Mouse (Mus musculus): Measurements from ENCODE around the gene Wbp4. TPM values are rescaled to one million over a fixed set of nuclear protein-coding genes. Genes with fewer than 3 reads are reported as not detected.

Gene Wbp4
- polyA plus RNA-seq, 1 experiment, result 5.3 TPM

- DNase-seq (ENCODE audit: low read depth), result no peak
These were observed 26.5 kb upstream of the Wbp4 start for GRCm38 (mm10) chr14:79507846-79508245.

- DNase-seq (ENCODE audit: low read depth), result no peak
These were observed 24.9 kb upstream of the Wbp4 start for GRCm38 (mm10) chr14:79506207-79506606.

- no peak for DNase-seq (ENCODE audit: low read depth)
These were observed 23.1 kb upstream of the Wbp4 start for GRCm38 (mm10) chr14:79504246-79505006.

GRCm38 (mm10) chr14:79503371-79504075 is 22.2 kb upstream of the Wbp4 start:
- no peak for DNase-seq (ENCODE audit: low read depth)

- DNase-seq (ENCODE audit: low read depth), result no peak
These were observed 19.4 kb upstream of the Wbp4 start for GRCm38 (mm10) chr14:79500756-79501155.

GRCm38 (mm10) chr14:79499326-79499725 is 18.0 kb upstream of the Wbp4 start:
- DNase-seq (ENCODE audit: low read depth), result no peak

GRCm38 (mm10) chr14:79494349-79494748 is 13.0 kb upstream of the Wbp4 start:
- no peak for DNase-seq (ENCODE audit: low read depth)

GRCm38 (mm10) chr14:79490246-79490645 is 8.9 kb upstream of the Wbp4 start:
- no peak for DNase-seq (ENCODE audit: low read depth)

- no peak for DNase-seq (ENCODE audit: low read depth)
These were observed 7.8 kb upstream of the Wbp4 start for GRCm38 (mm10) chr14:79489150-79489549.

GRCm38 (mm10) chr14:79488531-79488930 is 7.2 kb upstream of the Wbp4 start:
- DNase-seq (ENCODE audit: low read depth), result no peak

- no peak for DNase-seq (ENCODE audit: low read depth)
These were observed 5.8 kb upstream of the Wbp4 start for GRCm38 (mm10) chr14:79486993-79487731.

- DNase-seq (ENCODE audit: low read depth), result no peak
These were observed 5.3 kb upstream of the Wbp4 start for GRCm38 (mm10) chr14:79486617-79486992.

GRCm38 (mm10) chr14:79483611-79484120 is 2.3 kb upstream of the Wbp4 start:
- DNase-seq (ENCODE audit: low read depth), result no peak

- DNase-seq (ENCODE audit: low read depth), result no peak
These were observed 1.5 kb upstream of the Wbp4 start for GRCm38 (mm10) chr14:79482747-79483355.

- no peak for DNase-seq (ENCODE audit: low read depth)
These were observed 936 bp upstream of the Wbp4 start for GRCm38 (mm10) chr14:79482251-79482661.

GRCm38 (mm10) chr14:79480624-79481338 is 539 bp downstream of the Wbp4 start, which contains the start of gene Elf1:
TSS of gene Elf1 (plus strand) at chr14:79481194.
- no peak for DNase-seq (ENCODE audit: low read depth)

GRCm38 (mm10) chr14:79473384-79473783 is 7.9 kb downstream of the Wbp4 start:
- no peak for DNase-seq (ENCODE audit: low read depth)

- DNase-seq (ENCODE audit: low read depth), result no peak
These were observed 13.7 kb downstream of the Wbp4 start for GRCm38 (mm10) chr14:79467621-79468020.

- no peak for DNase-seq (ENCODE audit: low read depth)
These were observed 15.7 kb downstream of the Wbp4 start for GRCm38 (mm10) chr14:79465623-79466022.

GRCm38 (mm10) chr14:79460988-79461387 is 20.3 kb downstream of the Wbp4 start:
- DNase-seq (ENCODE audit: low read depth), result no peak

GRCm38 (mm10) chr14:79460401-79460800 is 20.9 kb downstream of the Wbp4 start:
- DNase-seq (ENCODE audit: low read depth), result no peak

Data from gonadal fat pad, adult 2 months (tissue).